Mouse (Mus musculus): ENCODE data around the gene Lrrk1. TPM values are rescaled to one million over a fixed set of nuclear protein-coding genes. Genes with fewer than 3 reads are reported as not detected.

Gene Lrrk1
- polyA plus RNA-seq, 2 experiments = 2.3 to 3.1 TPM

DNA sequence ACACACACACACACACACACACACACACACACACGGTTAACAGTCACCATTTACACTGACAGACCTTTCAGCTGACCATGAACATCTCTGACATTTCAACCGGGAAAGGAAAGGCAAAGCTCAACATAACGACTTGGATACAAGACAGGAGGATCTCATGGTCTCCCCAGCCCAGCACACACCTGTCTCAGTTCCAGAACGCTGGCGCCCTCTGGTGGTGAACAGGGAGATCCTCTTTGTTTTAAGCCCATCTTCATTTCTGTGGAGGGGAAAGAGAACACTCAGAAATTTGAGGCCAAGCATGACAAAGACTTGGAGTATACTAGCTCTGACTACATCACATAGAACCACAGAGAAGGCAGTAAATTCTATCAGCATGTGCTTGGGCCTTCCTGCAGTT lies 87.5 kb downstream of the Lrrk1 start:
- TF ChIP-seq CTCF (IDR thresholded peaks at IDR 0.05; ENCODE audit: low read depth) (peak; percentile 97), EP300 (IDR thresholded peaks at IDR 0.05; ENCODE audit: low read depth) (no peak)
- Histone ChIP-seq H3K27ac (no peak overlapping the region), H3K36me3 (replicated peaks; ENCODE audit: control insufficient read depth, insufficient read depth, low read depth) (no peaks in the 10 kb centered on the region; the same call in 1 of the 2 replicates), H3K4me2 (ENCODE audit: low read depth) (no peak overlapping the region), H3K4me1 (replicated peaks; ENCODE audit: control insufficient read depth in 2 of 2, insufficient read depth in 2 of 2, low read length in 1 of 2) (no peaks in the 10 kb centered on the region), H3K9me3 (ENCODE audit: control insufficient read depth, low read length) (no peaks in the 10 kb centered on the region), H3K9ac (replicated peaks) (no peak overlapping the region), H3K27me3 (ENCODE audit: control insufficient read depth, insufficient read depth, low read length) (no peaks in the 10 kb centered on the region), H3K4me3 (ENCODE audit: insufficient read depth in 1 of 2, low read depth in 2 of 2, low read length in 2 of 2) (no peak overlapping the region)
- ATAC-seq (ENCODE audit: insufficient read depth) = peak; percentile 48
- 13% methylated on average over 5 of the region's 5 CpGs for WGBS (ENCODE audit: insufficient replicate concordance)
- DNase-seq (ENCODE audit: low read depth in 3 of 3, low spot score in 3 of 3) = peak; percentile 65 to 72 (median 68)

DNA sequence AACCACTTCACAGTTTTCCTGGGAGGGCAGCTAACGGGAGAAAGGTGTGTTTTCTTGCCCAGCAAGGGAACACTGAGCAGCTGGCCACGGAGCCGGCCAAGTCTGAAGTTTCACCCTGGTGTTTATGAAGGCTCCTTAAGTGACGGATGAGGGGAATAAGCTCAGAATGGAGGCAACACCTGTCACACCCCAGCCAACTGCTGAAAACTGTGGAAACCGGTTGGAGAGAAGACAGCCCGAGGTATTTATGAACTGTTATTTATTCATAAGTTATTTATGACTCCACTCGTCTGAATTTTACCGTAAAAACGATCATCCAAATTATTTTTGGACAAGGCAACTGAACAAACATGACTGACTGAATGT lies 90.5 kb downstream of the Lrrk1 start:
- DNase-seq (ENCODE audit: low read depth in 3 of 3, low spot score in 3 of 3) (no peak), ATAC-seq (ENCODE audit: insufficient read depth) (no peak)
- Histone ChIP-seq H3K27me3 (ENCODE audit: control insufficient read depth, insufficient read depth, low read length) (no peaks in the 10 kb centered on the region), H3K36me3 (replicated peaks; ENCODE audit: control insufficient read depth, insufficient read depth, low read depth) (no peaks in the 10 kb centered on the region; the same call in 1 of the 2 replicates), H3K9ac (replicated peaks) (no peak overlapping the region), H3K4me2 (ENCODE audit: low read depth) (no peak overlapping the region), H3K4me1 (replicated peaks; ENCODE audit: control insufficient read depth in 2 of 2, insufficient read depth in 2 of 2, low read length in 1 of 2) (no peaks in the 10 kb centered on the region), H3K4me3 (ENCODE audit: insufficient read depth in 1 of 2, low read depth in 2 of 2, low read length in 2 of 2) (no peak overlapping the region), H3K27ac (no peak overlapping the region), H3K9me3 (ENCODE audit: control insufficient read depth, low read length) (no peaks in the 10 kb centered on the region)
- no peak for TF ChIP-seq CTCF (IDR thresholded peaks at IDR 0.05; ENCODE audit: low read depth)
- no peak for TF ChIP-seq EP300 (IDR thresholded peaks at IDR 0.05; ENCODE audit: low read depth)
- 76% methylated on average over 9 of the region's 9 CpGs for WGBS (ENCODE audit: insufficient replicate concordance)

DNA sequence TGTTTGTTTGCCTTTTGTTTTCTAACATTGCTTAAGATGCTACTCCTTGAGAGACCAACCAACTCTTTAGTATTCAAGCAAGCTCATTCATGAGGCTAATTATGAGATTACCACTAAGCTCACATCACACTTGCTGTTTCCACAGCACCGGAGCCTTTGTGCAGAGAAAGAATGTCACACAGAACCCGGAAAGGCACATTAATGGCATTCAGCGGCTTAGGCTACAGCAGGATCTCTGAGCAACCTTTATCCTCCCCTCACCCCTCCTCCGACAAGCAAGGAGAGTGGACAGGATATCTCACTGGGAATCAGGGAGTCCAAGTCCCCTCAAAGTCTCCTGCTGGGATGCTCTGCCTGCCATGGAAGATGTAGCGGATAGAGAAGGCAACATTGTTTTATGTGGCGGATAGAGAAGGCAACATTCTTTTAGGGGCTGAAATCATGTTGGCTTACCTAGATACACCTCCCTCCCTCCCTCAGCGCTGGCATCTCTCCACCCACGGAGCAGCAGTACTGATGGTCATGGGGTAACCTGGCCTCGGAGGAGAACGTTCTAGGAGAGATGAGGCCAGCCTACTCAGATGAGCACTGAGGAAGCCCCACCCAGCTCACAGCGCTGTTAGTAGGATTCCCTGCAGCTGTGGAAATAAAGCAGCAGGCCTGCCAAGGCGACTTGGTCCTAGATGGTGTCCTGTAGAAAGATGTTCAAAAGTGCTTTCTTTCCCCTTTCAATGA lies 91.1 kb downstream of the Lrrk1 start:
- TF ChIP-seq EP300 (IDR thresholded peaks at IDR 0.05; ENCODE audit: low read depth) (no peak), CTCF (IDR thresholded peaks at IDR 0.05; ENCODE audit: low read depth) (no peak)
- 81% methylated on average over 12 of the region's 12 CpGs for WGBS (ENCODE audit: insufficient replicate concordance)
- Histone ChIP-seq H3K4me2 (ENCODE audit: low read depth) (no peak overlapping the region), H3K9me3 (ENCODE audit: control insufficient read depth, low read length) (no peaks in the 10 kb centered on the region), H3K36me3 (replicated peaks; ENCODE audit: control insufficient read depth, insufficient read depth, low read depth) (no peaks in the 10 kb centered on the region; the same call in 1 of the 2 replicates), H3K4me3 (ENCODE audit: insufficient read depth in 1 of 2, low read depth in 2 of 2, low read length in 2 of 2) (no peak overlapping the region), H3K27ac (no peak overlapping the region), H3K27me3 (ENCODE audit: control insufficient read depth, insufficient read depth, low read length) (no peaks in the 10 kb centered on the region), H3K4me1 (replicated peaks; ENCODE audit: control insufficient read depth in 2 of 2, insufficient read depth in 2 of 2, low read length in 1 of 2) (no peaks in the 10 kb centered on the region), H3K9ac (replicated peaks) (no peak overlapping the region)
- no peak for ATAC-seq (ENCODE audit: insufficient read depth)
- DNase-seq (ENCODE audit: low read depth in 3 of 3, low spot score in 3 of 3) = no peak

DNA sequence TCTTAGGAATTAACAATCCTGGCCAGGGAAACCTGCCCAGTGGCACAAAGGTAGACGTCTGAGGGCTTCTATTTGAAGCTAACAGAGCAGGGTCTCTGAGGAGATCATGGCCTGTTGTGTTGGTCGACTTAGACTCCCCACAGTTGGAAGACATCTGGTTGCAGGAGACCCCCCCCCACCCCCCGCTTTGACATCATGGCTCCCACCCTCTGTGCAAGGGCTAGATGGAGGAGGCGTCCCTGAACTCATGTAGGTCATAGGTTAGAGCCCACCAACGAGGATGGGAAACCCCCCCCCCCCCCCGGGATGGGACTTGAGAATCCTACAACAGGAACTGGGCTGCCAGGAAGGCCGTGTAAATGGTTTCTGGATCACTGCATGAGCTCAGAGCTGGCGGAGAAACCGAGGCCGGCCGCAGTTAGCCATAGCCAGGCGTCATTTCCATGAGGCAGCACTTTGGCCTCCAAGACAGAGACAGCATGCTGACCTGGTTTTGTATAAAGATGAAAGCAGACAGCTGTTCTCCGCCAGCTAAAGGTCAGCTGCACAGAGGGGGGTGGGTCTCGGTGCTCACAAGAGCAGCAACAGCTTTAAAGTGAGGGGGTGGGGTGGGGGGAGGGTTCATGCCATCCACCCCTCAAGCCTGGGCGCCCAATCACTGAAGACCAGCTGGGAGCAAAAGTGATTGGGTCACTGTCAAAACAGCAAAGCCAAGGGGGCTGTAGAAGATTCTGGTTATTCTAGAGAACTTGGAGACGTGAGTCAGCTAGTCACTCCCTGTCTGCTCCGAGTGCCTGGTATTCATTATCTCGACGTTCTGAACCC lies 95.4 kb downstream of the Lrrk1 start:
- ATAC-seq (ENCODE audit: insufficient read depth) (no peak), DNase-seq (ENCODE audit: low read depth in 3 of 3, low spot score in 3 of 3) (no peak)
- no peaks in the 10 kb centered on the region for H3K4me1 ChIP-seq (replicated peaks; ENCODE audit: control insufficient read depth in 2 of 2, insufficient read depth in 2 of 2, low read length in 1 of 2)
- WGBS (ENCODE audit: insufficient replicate concordance) = 63% methylated on average over 19 of the region's 19 CpGs
- no peak overlapping the region for H3K4me2 ChIP-seq (ENCODE audit: low read depth)
- no peaks in the 10 kb centered on the region for H3K27me3 ChIP-seq (ENCODE audit: control insufficient read depth, insufficient read depth, low read length)
- no peak overlapping the region for H3K4me3 ChIP-seq (ENCODE audit: insufficient read depth in 1 of 2, low read depth in 2 of 2, low read length in 2 of 2)
- H3K27ac ChIP-seq = no peak overlapping the region
- H3K9me3 ChIP-seq (ENCODE audit: control insufficient read depth, low read length) = no peaks in the 10 kb centered on the region
- no peak for TF ChIP-seq EP300 (IDR thresholded peaks at IDR 0.05; ENCODE audit: low read depth)
- H3K9ac ChIP-seq (replicated peaks) = no peak overlapping the region
- H3K36me3 ChIP-seq (replicated peaks; ENCODE audit: control insufficient read depth, insufficient read depth, low read depth) = no peaks in the 10 kb centered on the region; the same call in 1 of the 2 replicates

DNA sequence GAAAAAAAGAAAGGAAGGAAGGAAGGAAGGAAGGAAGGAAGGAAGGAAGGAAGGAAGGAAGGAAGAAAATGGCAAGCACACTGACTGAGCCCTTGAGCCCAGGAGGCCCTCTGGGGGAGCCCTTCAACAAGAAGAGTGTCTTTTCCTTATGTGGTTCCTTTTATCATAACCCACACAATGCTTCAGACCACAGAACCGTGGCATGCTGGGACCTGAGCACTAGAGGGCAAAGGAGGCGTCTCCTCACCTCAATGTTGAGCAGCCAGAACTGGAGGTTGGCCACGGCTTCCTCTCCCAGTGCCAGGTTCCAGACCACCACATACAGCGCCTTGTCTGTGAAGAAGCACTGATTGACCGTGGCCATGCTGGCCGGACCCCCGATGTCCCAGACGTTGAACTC lies 96.1 kb downstream of the Lrrk1 start:
- no peaks in the 10 kb centered on the region; the same call in 1 of the 2 replicates for H3K36me3 ChIP-seq (replicated peaks; ENCODE audit: control insufficient read depth, insufficient read depth, low read depth)
- no peak overlapping the region for H3K4me3 ChIP-seq (ENCODE audit: insufficient read depth in 1 of 2, low read depth in 2 of 2, low read length in 2 of 2)
- TF ChIP-seq EP300 (IDR thresholded peaks at IDR 0.05; ENCODE audit: low read depth) = no peak
- peak; percentile 10; the same call in 1 of the 2 replicates for TF ChIP-seq CTCF (IDR thresholded peaks at IDR 0.05; ENCODE audit: low read depth)
- no peaks in the 10 kb centered on the region for H3K4me1 ChIP-seq (replicated peaks; ENCODE audit: control insufficient read depth in 2 of 2, insufficient read depth in 2 of 2, low read length in 1 of 2)
- no peak overlapping the region for H3K27ac ChIP-seq
- DNase-seq (ENCODE audit: low read depth in 3 of 3, low spot score in 3 of 3) (no peak), ATAC-seq (ENCODE audit: insufficient read depth) (no peak)
- no peaks in the 10 kb centered on the region for H3K9me3 ChIP-seq (ENCODE audit: control insufficient read depth, low read length)
- no peaks in the 10 kb centered on the region for H3K27me3 ChIP-seq (ENCODE audit: control insufficient read depth, insufficient read depth, low read length)
- no peak overlapping the region for H3K9ac ChIP-seq (replicated peaks)
- WGBS (ENCODE audit: insufficient replicate concordance) = 62% methylated on average over 8 of the region's 8 CpGs
- no peak overlapping the region for H3K4me2 ChIP-seq (ENCODE audit: low read depth)

Data from liver, embryonic 14.5 days (tissue).